Mouse (Mus musculus): ENCODE data around the gene Smyd3. TPM values are rescaled to one million over a fixed set of nuclear protein-coding genes. Genes with fewer than 3 reads are reported as not detected.

The Smyd3 gene
- polyA plus RNA-seq, 1 experiment from 2014 or later, result 11.3 TPM

- Histone ChIP-seq H3K36me3 (ENCODE audit: control insufficient read depth, insufficient read depth) (no peaks in the 10 kb centered on the region), H3K4me1 (replicated peaks; ENCODE audit: control insufficient read depth, insufficient read depth, low read length) (no peaks in the 10 kb centered on the region), H3K27me3 (replicated peaks; ENCODE audit: control insufficient read depth, insufficient read depth, low read length) (no peaks in the 10 kb centered on the region), H3K4me2 (replicated peaks; ENCODE audit: low read depth) (no peak overlapping the region), H3K4me3 (ENCODE audit: low read depth, low read length) (no peak overlapping the region), H3K9ac (ENCODE audit: low read depth, low read length) (no peak overlapping the region), H3K9me3 (ENCODE audit: control insufficient read depth) (no peaks in the 10 kb centered on the region), H3K27ac (ENCODE audit: low read depth, low read length) (no peak overlapping the region)
- ATAC-seq, result no peak
- no peak for TF ChIP-seq CTCF (IDR thresholded peaks at IDR 0.05; ENCODE audit: low read depth)
- 75% methylated on average over 3 of the region's 3 CpGs for WGBS
Measured at GRCm38 (mm10) chr1:179055760-179056159, 462.1 kb downstream of the Smyd3 start.

DNA sequence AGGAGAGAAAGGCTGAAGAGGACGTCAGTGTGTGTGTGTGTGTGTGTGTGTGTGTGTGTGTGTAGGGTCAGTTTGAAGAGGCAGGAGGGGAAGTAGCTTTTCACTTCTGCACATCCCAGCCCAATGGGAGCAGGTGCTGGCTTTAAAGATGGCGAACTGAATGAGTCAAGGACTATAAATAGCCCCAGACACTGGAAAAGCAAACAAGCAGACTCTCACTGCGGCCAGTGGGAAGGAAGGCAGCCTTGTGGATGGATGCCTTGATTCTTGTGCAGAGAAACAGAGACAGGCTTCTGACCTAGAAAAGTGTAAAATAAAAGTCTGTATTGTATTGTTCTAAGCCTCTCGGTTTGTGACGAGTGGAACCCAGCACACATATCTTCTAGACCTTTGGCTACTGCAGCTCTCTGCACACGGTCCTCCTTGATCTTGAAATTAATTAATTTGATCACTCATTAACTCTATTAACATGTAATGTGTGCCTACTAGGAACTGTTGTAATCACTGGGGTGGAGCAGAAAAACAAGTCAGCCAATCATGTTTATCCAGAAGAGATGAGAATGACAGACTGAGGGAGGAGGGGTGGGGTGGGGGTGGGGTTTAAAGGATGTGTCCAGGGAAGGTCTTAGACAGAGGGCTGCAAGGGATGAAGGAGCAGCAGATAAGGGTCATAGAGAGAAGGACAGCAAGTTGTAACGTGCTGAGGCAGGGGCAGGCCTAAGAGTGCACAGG lies 463.3 kb downstream of the Smyd3 start:
- Histone ChIP-seq H3K4me2 (replicated peaks; ENCODE audit: low read depth) (no peak overlapping the region), H3K27me3 (replicated peaks; ENCODE audit: control insufficient read depth, insufficient read depth, low read length) (no peaks in the 10 kb centered on the region), H3K36me3 (ENCODE audit: control insufficient read depth, insufficient read depth) (no peaks in the 10 kb centered on the region), H3K27ac (ENCODE audit: low read depth, low read length) (no peak overlapping the region), H3K4me3 (ENCODE audit: low read depth, low read length) (no peak overlapping the region), H3K9ac (ENCODE audit: low read depth, low read length) (no peak overlapping the region), H3K4me1 (replicated peaks; ENCODE audit: control insufficient read depth, insufficient read depth, low read length) (no peaks in the 10 kb centered on the region), H3K9me3 (ENCODE audit: control insufficient read depth) (no peaks in the 10 kb centered on the region)
- ATAC-seq, result no peak
- 51% methylated on average over 7 of the region's 7 CpGs for whole genome bisulfite sequencing
- no peak for TF ChIP-seq CTCF (IDR thresholded peaks at IDR 0.05; ENCODE audit: low read depth)

DNA sequence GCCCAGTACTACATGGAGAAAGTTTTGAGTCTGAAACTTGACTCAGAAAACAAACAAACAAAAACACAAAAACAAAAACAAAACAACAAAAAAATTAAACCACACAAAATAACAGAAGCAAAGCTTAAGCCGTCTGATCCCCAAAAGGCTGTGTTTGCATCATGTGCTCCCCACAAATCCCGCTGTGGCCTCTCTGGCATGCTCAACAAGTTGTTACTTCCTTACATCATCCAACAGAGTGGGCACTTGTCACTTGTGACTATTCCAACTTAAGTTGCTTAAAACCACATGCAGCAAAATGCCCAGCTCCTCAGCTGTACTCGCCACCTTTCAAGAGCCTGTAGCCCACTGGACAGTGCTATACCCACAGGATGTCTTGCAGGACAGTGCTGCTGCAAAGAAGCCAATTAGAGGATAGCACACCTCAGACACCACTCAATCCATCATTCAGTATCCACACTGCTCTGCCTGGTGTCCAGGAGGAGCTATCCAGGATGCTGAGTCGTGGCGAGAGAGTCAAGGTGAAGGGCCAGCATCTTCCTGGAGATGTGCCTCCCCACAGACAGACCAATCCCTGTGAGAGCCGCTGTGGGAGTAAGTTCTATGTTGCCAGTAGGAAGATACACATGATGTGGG lies 465.2 kb downstream of the Smyd3 start:
- no peaks in the 10 kb centered on the region for H3K36me3 ChIP-seq (ENCODE audit: control insufficient read depth, insufficient read depth)
- WGBS, result 92% methylated on average over 6 of the region's 6 CpGs
- no peak for ATAC-seq
- no peaks in the 10 kb centered on the region for H3K27me3 ChIP-seq (replicated peaks; ENCODE audit: control insufficient read depth, insufficient read depth, low read length)
- H3K27ac ChIP-seq (ENCODE audit: low read depth, low read length), result no peak overlapping the region
- no peak for TF ChIP-seq CTCF (IDR thresholded peaks at IDR 0.05; ENCODE audit: low read depth)
- H3K9me3 ChIP-seq (ENCODE audit: control insufficient read depth), result no peaks in the 10 kb centered on the region
- no peaks in the 10 kb centered on the region for H3K4me1 ChIP-seq (replicated peaks; ENCODE audit: control insufficient read depth, insufficient read depth, low read length)
- H3K4me2 ChIP-seq (replicated peaks; ENCODE audit: low read depth), result no peak overlapping the region
- H3K4me3 ChIP-seq (ENCODE audit: low read depth, low read length), result no peak overlapping the region
- H3K9ac ChIP-seq (ENCODE audit: low read depth, low read length), result no peak overlapping the region

GRCm38 (mm10) chr1:179047931-179048596 lies 469.8 kb downstream of the Smyd3 start:
- TF ChIP-seq CTCF (IDR thresholded peaks at IDR 0.05; ENCODE audit: low read depth), result no peak
- no peaks in the 10 kb centered on the region for H3K4me1 ChIP-seq (replicated peaks; ENCODE audit: control insufficient read depth, insufficient read depth, low read length)
- ATAC-seq, result 0 out of 2 replicates have a peak, but pooled peaks have one; percentile 16
- no peaks in the 10 kb centered on the region for H3K9me3 ChIP-seq (ENCODE audit: control insufficient read depth)
- WGBS, result 86% methylated on average over 13 of the region's 13 CpGs
- no peak overlapping the region for H3K4me2 ChIP-seq (replicated peaks; ENCODE audit: low read depth)
- H3K27ac ChIP-seq (ENCODE audit: low read depth, low read length), result no peak overlapping the region
- H3K9ac ChIP-seq (ENCODE audit: low read depth, low read length), result no peak overlapping the region
- H3K4me3 ChIP-seq (ENCODE audit: low read depth, low read length), result no peak overlapping the region
- H3K27me3 ChIP-seq (replicated peaks; ENCODE audit: control insufficient read depth, insufficient read depth, low read length), result no peaks in the 10 kb centered on the region
- no peaks in the 10 kb centered on the region for H3K36me3 ChIP-seq (ENCODE audit: control insufficient read depth, insufficient read depth)

DNA sequence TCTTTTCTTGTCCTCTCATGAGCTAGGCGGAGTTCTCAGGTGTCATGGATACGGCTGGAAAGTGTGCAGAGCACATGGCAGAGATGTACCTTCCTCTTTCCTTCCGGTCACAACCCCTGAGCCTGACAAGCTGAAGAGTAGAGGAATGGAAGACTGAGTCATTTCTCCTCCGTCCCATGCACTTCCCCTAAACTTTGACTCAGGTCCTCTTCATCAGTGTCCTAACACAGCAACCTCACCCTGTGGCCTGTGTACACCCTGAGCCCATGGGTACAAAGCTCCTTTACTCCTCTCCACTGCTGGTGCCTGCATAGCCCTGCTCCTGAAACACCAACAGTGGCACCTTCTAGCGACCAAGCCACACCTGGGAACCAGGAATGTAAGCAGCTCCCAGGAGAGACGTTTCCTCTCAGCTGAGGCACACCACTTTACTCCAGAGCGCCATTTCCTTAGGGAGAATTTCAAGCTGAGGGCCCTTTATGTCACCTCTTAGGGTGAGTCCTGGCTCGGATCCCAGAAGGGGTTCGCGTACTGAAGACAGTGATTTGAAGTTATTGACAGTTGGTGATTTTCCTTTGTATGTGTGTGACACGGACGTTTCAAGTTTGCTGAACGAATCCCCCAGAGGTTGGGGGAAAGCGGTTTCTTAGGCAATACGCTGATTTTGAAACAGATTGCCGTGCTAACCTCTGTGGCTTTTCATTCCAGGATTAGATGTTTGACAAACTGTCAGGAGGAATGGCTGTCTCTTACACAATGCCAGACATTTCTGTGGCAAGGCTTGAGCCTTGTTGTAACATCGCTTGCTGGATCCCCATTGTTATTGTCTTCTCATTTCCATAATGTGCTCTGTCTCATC lies 471.8 kb downstream of the Smyd3 start:
- H3K27ac ChIP-seq (ENCODE audit: low read depth, low read length), result no peak overlapping the region
- no peaks in the 10 kb centered on the region for H3K9me3 ChIP-seq (ENCODE audit: control insufficient read depth)
- H3K36me3 ChIP-seq (ENCODE audit: control insufficient read depth, insufficient read depth), result no peaks in the 10 kb centered on the region
- ATAC-seq, result no peak
- TF ChIP-seq CTCF (IDR thresholded peaks at IDR 0.05; ENCODE audit: low read depth), result no peak
- 76% methylated on average over 17 of the region's 17 CpGs for WGBS
- H3K27me3 ChIP-seq (replicated peaks; ENCODE audit: control insufficient read depth, insufficient read depth, low read length), result no peaks in the 10 kb centered on the region
- H3K9ac ChIP-seq (ENCODE audit: low read depth, low read length), result no peak overlapping the region
- H3K4me1 ChIP-seq (replicated peaks; ENCODE audit: control insufficient read depth, insufficient read depth, low read length), result no peaks in the 10 kb centered on the region
- no peak overlapping the region for H3K4me2 ChIP-seq (replicated peaks; ENCODE audit: low read depth)
- H3K4me3 ChIP-seq (ENCODE audit: low read depth, low read length), result no peak overlapping the region

DNA sequence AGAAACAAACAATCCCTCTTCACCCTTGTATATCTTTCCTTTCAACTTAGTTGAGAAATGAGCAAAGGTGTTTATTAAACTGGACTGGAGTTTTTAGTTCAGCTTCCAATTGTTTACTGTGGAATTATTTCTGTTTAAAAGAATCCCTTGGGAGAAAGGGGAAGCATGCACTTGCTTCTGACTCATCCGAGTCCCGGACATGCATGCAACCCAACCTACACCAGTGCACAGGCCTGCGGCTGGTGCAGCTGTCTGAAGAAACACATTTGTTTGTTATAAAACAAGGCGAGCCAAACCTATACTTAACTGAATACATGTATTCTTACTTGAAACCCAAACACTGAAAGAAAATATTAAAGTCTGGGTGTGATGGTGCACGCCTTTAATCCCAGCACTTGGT lies 473.7 kb downstream of the Smyd3 start:
- 61% methylated on average over 5 of the region's 5 CpGs for WGBS
- Histone ChIP-seq H3K9me3 (ENCODE audit: control insufficient read depth) (no peaks in the 10 kb centered on the region), H3K4me3 (ENCODE audit: low read depth, low read length) (no peak overlapping the region)

More for the DNA sequence above, 473.7 kb downstream of the Smyd3 start:
- Histone ChIP-seq H3K4me1 (replicated peaks; ENCODE audit: control insufficient read depth, insufficient read depth, low read length) (no peaks in the 10 kb centered on the region), H3K27me3 (replicated peaks; ENCODE audit: control insufficient read depth, insufficient read depth, low read length) (no peaks in the 10 kb centered on the region), H3K27ac (ENCODE audit: low read depth, low read length) (no peak overlapping the region), H3K9ac (ENCODE audit: low read depth, low read length) (no peak overlapping the region), H3K36me3 (ENCODE audit: control insufficient read depth, insufficient read depth) (no peaks in the 10 kb centered on the region), H3K4me2 (replicated peaks; ENCODE audit: low read depth) (no peak overlapping the region)
- ATAC-seq, result no peak
- no peak for TF ChIP-seq CTCF (IDR thresholded peaks at IDR 0.05; ENCODE audit: low read depth)

Measured in intestine, postnatal 0 days (tissue).